Mouse (Mus musculus): ENCODE data around the gene Gm26938. TPM values are rescaled to one million over a fixed set of nuclear protein-coding genes. Genes with fewer than 3 reads are reported as not detected.
A peak's percentile ranks its signal among the peaks of the same experiment; 100 is the strongest.

The Gm26938 gene
- total and polyA plus RNA-seq, 2 experiments from 2014 or later = 1.3 TPM; not detected in 1

DNA sequence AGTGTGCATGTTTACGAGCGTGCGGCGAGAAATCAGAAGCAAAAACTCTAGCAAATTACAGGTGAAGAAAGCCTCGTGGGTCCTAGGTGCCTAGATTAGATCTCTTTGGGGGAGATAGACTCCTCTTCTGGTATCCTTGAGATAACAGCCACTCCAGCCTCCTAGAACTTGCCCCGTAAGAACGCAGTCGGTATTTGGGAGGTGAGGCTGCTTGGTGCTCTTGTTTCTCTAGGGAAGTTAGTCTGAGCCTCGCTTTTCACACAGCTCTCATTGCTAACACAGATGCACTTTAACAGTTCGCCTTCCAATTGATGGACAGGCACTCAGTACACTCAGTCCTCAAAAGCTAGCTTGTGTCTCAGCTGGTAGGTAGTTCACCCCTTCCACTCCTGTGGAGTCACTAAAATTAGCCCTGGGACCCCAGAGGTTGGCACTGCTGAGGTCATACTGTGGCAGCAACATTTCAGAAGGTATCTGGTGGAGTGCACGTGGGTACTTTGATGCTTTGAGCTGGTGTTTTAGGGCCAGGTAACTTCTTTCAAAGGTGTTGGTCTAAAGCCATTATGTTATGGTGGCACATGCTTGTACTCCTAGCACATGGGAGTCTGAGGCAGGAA, 33.9 kb downstream of the Gm26938 start:
- WGBS = 20% methylated on average over 11 of the region's 11 CpGs
- ATAC-seq (ENCODE audit: low FRiP score) (no peak), DNase-seq (ENCODE audit: low spot score) (no peak)
- no peak for TF ChIP-seq CTCF (IDR thresholded peaks at IDR 0.05)
- Histone ChIP-seq H3K36me3 (ENCODE audit: insufficient read depth, low read length) (no peaks in the 10 kb centered on the region), H3K27ac (ENCODE audit: low read depth, low read length) (no peak overlapping the region), H3K9me3 (ENCODE audit: low read length) (no peaks in the 10 kb centered on the region), H3K4me1 (ENCODE audit: insufficient read depth, low read length) (peaks cover 3% of the 10 kb centered on the region; the same call in 1 of the 2 replicates), H3K4me3 (ENCODE audit: low read depth, low read length) (peak overlapping the region; percentile 70), H3K9ac (replicated peaks; ENCODE audit: low read length, poor library complexity, severe bottlenecking) (peak overlapping the region; percentile 65; the same call in 1 of the 2 replicates), H3K4me2 (ENCODE audit: low read depth, low read length, poor library complexity, severe bottlenecking) (peak overlapping the region; percentile 99), H3K27me3 (ENCODE audit: insufficient read depth, low read length) (no peaks in the 10 kb centered on the region)

DNA sequence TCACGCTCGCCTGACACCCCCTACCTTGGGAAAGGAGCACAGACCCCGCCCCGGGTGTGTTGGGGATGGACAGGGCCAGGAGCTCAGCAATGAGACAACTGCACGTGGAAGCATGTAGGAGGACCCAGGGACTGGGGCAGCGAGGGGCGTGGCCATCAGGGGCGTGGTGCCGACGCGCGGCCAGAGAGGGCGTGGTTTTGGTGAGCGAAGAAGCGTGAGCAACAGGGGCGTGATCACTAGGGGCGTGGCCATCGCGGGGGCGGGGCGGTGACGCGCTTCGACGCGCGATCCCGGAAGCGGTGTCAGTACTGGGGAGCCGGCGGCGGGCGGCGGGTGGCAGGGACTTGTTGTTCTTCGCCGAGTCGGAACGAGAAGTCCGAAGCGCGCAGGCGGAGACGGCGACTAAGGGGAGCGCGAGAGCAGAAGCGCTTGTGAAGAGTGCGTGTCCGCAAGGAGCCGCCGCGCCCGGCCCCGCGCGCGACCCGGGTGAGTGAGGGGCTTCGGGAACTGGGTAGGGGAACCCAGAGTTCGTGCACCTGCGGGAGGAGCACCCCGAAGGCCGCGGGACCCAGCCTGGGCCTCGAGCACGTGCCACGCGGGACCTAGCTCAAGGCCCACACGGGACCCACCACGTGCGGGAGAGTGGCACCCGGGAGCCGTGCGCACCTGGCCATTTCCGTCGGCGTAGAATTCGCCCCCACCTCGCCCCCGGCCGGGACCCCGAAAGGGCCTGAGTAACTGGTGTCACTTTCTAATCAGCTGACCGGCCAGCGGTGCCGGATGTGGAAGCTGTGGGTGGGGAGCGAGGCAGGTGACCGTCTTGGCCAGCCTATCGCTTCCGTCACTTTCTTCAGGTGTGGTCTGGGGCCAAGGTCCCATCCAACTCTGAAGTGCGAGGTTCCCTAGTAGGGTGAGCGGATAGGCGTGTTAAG, 34.7 kb downstream of the Gm26938 start, which contains the start of gene Mafk:
Gene Mafk (plus strand): TSS at position 287 of the 932 bp plus-strand sequence.
- 0 out of 2 replicates have a peak, but pooled peaks have one; percentile 5 for TF ChIP-seq CTCF (IDR thresholded peaks at IDR 0.05)
- peak within 1 kb of the TSS; percentile 43; the same call in 1 of the 2 replicates for H3K27ac ChIP-seq (ENCODE audit: low read depth, low read length)

DNA sequence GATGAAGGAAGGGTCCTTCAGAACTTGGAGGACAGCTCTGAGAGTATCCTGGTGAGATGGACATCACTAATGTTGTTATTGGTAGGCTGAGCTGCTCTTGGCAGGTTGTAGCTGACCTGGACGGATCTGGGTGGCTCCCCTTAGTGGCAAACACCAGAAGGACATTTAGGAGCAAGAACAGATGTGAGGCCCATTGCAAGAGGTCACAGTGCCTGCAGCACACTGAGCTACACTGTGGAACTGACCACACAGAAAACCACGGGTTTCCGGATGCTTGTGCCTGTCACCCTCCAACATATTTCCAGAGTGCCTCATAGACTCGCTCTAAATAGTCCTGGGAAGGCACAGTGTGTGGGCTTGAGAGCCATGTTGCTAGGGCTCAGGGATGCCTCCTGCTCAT, 36.7 kb downstream of the Gm26938 start:
- DNase-seq (ENCODE audit: low spot score) = no peak
- 52% methylated on average over 4 of the region's 4 CpGs for WGBS
- Histone ChIP-seq H3K9me3 (ENCODE audit: low read length) (no peaks in the 10 kb centered on the region), H3K4me1 (ENCODE audit: insufficient read depth, low read length) (no peaks in the 10 kb centered on the region; the same call in 1 of the 2 replicates), H3K4me2 (ENCODE audit: low read depth, low read length, poor library complexity, severe bottlenecking) (no peak overlapping the region), H3K9ac (replicated peaks; ENCODE audit: low read length, poor library complexity, severe bottlenecking) (no peak overlapping the region), H3K27ac (ENCODE audit: low read depth, low read length) (no peak overlapping the region), H3K36me3 (ENCODE audit: insufficient read depth, low read length) (no peaks in the 10 kb centered on the region), H3K27me3 (ENCODE audit: insufficient read depth, low read length) (no peaks in the 10 kb centered on the region), H3K4me3 (ENCODE audit: low read depth, low read length) (no peak overlapping the region)
- no peak for ATAC-seq (ENCODE audit: low FRiP score)
- no peak for TF ChIP-seq CTCF (IDR thresholded peaks at IDR 0.05)

More for the DNA sequence above, 34.7 kb downstream of the Gm26938 start, which contains the start of gene Mafk:
- peak within 1 kb of the TSS; percentile 70 for H3K4me3 ChIP-seq (ENCODE audit: low read depth, low read length)
- H3K27me3 ChIP-seq (ENCODE audit: insufficient read depth, low read length) = no peaks in the 10 kb centered on the region
- ATAC-seq (ENCODE audit: low FRiP score) (peak; percentile 80), DNase-seq (ENCODE audit: low spot score) (peak; percentile 85)
- H3K4me1 ChIP-seq (ENCODE audit: insufficient read depth, low read length) = no peaks in the 10 kb centered on the region; the same call in 1 of the 2 replicates
- peak within 1 kb of the TSS; percentile 99 for H3K4me2 ChIP-seq (ENCODE audit: low read depth, low read length, poor library complexity, severe bottlenecking)
- H3K36me3 ChIP-seq (ENCODE audit: insufficient read depth, low read length) = no peaks in the 10 kb centered on the region
- peak within 1 kb of the TSS; percentile 65 for H3K9ac ChIP-seq (replicated peaks; ENCODE audit: low read length, poor library complexity, severe bottlenecking)
- no peaks in the 10 kb centered on the region for H3K9me3 ChIP-seq (ENCODE audit: low read length)
- WGBS = under 1% methylated on average over 84 of the region's 92 CpGs

DNA sequence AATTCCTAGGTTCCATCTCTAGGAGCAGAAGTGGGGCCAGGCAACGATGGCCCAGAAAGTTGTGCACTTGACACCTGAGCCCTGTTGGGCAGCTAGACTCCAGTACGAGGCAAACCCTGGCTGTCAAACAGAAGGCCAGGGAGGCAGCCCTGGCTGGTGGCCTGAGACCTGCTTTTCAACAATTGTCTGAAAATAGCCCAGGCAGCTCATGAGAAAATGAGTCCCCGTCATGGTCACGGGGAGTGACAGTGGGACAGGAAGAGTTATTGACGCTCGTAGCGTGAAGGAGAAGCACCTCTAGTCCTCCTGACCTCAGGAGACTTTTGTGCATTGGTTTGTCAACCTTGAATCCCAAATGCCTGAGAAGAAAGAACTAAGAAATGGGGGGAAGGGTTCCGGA, 44.8 kb downstream of the Gm26938 start:
- H3K27me3 ChIP-seq (ENCODE audit: insufficient read depth, low read length) = no peaks in the 10 kb centered on the region
- ATAC-seq (ENCODE audit: low FRiP score) (no peak), DNase-seq (ENCODE audit: low spot score) (no peak)
- H3K4me3 ChIP-seq (ENCODE audit: low read depth, low read length) = no peak overlapping the region
- no peaks in the 10 kb centered on the region for H3K9me3 ChIP-seq (ENCODE audit: low read length)
- no peaks in the 10 kb centered on the region for H3K4me1 ChIP-seq (ENCODE audit: insufficient read depth, low read length)
- WGBS = 87% methylated on average over 8 of the region's 8 CpGs
- no peaks in the 10 kb centered on the region for H3K36me3 ChIP-seq (ENCODE audit: insufficient read depth, low read length)
- no peak overlapping the region for H3K9ac ChIP-seq (replicated peaks; ENCODE audit: low read length, poor library complexity, severe bottlenecking)
- H3K4me2 ChIP-seq (ENCODE audit: low read depth, low read length, poor library complexity, severe bottlenecking) = no peak overlapping the region
- no peak overlapping the region for H3K27ac ChIP-seq (ENCODE audit: low read depth, low read length)
- TF ChIP-seq CTCF (IDR thresholded peaks at IDR 0.05) = no peak

DNA sequence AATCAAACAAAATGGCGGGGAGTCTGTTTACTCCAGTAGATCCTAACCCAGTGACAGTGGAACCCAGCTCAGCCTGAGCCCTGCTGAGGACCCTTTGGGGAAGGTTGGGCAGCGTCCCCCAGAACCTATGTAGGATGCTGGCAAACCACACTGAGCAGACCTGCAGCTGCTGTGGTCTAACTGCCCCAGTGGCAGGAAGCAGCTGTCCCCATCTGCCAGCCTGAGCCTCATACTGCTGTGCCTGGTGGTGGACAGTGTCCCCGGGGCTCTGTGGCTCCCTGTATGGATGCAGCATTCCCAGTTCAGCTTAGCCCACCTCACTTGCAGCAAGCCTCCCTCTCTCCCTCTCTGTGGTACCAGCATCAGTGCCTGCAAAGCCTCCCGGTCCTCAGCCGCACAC, 49.2 kb downstream of the Gm26938 start:
- DNase-seq (ENCODE audit: low spot score) = no peak
- H3K27me3 ChIP-seq (ENCODE audit: insufficient read depth, low read length) = no peaks in the 10 kb centered on the region
- no peak overlapping the region for H3K4me3 ChIP-seq (ENCODE audit: low read depth, low read length)
- no peak overlapping the region for H3K27ac ChIP-seq (ENCODE audit: low read depth, low read length)
- 73% methylated on average over 5 of the region's 5 CpGs for WGBS
- H3K9me3 ChIP-seq (ENCODE audit: low read length) = no peaks in the 10 kb centered on the region
- H3K4me2 ChIP-seq (ENCODE audit: low read depth, low read length, poor library complexity, severe bottlenecking) = no peak overlapping the region
- H3K9ac ChIP-seq (replicated peaks; ENCODE audit: low read length, poor library complexity, severe bottlenecking) = no peak overlapping the region
- peaks cover 4% of the 10 kb centered on the region; the same call in 1 of the 2 replicates for H3K4me1 ChIP-seq (ENCODE audit: insufficient read depth, low read length)
- peaks cover 16% of the 10 kb centered on the region for H3K36me3 ChIP-seq (ENCODE audit: insufficient read depth, low read length)
- no peak for TF ChIP-seq CTCF (IDR thresholded peaks at IDR 0.05)
- ATAC-seq (ENCODE audit: low FRiP score) = no peak

Measured in midbrain, postnatal 0 days (tissue).